Mouse (Mus musculus): Measurements from ENCODE around the gene Lrrn2. TPM values are rescaled to one million over a fixed set of nuclear protein-coding genes. Genes with fewer than 3 reads are reported as not detected.

Lrrn2 gene
- polyA plus RNA-seq, 1 experiment = 0.17 TPM

- no peak overlapping the region for H3K4me2 ChIP-seq (ENCODE audit: low read depth)
- H3K79me2 ChIP-seq (ENCODE audit: control insufficient read depth, insufficient read depth) = no peaks in the 10 kb centered on the region
Observed at GRCm38 (mm10) chr1:132838371-132838770, 41.7 kb upstream of the Lrrn2 start.

GRCm38 (mm10) chr1:132843612-132844011 lies 36.5 kb upstream of the Lrrn2 start:
- no peak overlapping the region for H3K4me3 ChIP-seq
- H3K79me2 ChIP-seq (ENCODE audit: control insufficient read depth, insufficient read depth) = no peaks in the 10 kb centered on the region
- H3K36me3 ChIP-seq (ENCODE audit: control insufficient read depth, insufficient read depth) = no peaks in the 10 kb centered on the region
- no peak overlapping the region for H3K4me2 ChIP-seq (ENCODE audit: low read depth)
- no peak overlapping the region for H3ac ChIP-seq (ENCODE audit: control insufficient read depth, insufficient read length)
- H3K27me3 ChIP-seq (ENCODE audit: control insufficient read depth, insufficient read depth, insufficient read length) = no peaks in the 10 kb centered on the region
- no peak for TF ChIP-seq SRF (IDR thresholded peaks at IDR 0.05; ENCODE audit: control insufficient read depth, insufficient read length, low read depth)
- no peak for TF ChIP-seq TCF12 (IDR thresholded peaks at IDR 0.05; ENCODE audit: insufficient read depth, poor library complexity, severe bottlenecking)
- no peak for TF ChIP-seq E2F4 (IDR thresholded peaks at IDR 0.05; ENCODE audit: insufficient read depth)
- TF ChIP-seq REST (IDR thresholded peaks at IDR 0.05; ENCODE audit: insufficient read depth, insufficient read length) = no peak
- TF ChIP-seq TCF3 (IDR thresholded peaks at IDR 0.05; ENCODE audit: insufficient read length, low read depth) = no peak
- TF ChIP-seq MYOD1 (IDR thresholded peaks at IDR 0.05; ENCODE audit: control insufficient read depth in 1 of 3, insufficient read length in 2 of 3, low read depth in 2 of 3) = no peak
- no peak for TF ChIP-seq MAX (IDR thresholded peaks at IDR 0.05; ENCODE audit: low read depth)
- no peak for TF ChIP-seq MYOG (IDR thresholded peaks at IDR 0.05; ENCODE audit: control insufficient read depth in 1 of 3, insufficient read depth in 1 of 3, insufficient read length in 2 of 3, low read depth in 2 of 3)
- TF ChIP-seq CEBPB (IDR thresholded peaks at IDR 0.05; ENCODE audit: insufficient read depth, poor library complexity, severe bottlenecking) = no peak

More at GRCm38 (mm10) chr1:132838371-132838770, 41.7 kb upstream of the Lrrn2 start:
- no peaks in the 10 kb centered on the region for H3K27me3 ChIP-seq (ENCODE audit: control insufficient read depth, insufficient read depth, insufficient read length)
- H3K4me3 ChIP-seq = no peak overlapping the region
- TF ChIP-seq MYOD1 (IDR thresholded peaks at IDR 0.05; ENCODE audit: control insufficient read depth in 1 of 3, insufficient read length in 2 of 3, low read depth in 2 of 3) (no peak), SRF (IDR thresholded peaks at IDR 0.05; ENCODE audit: control insufficient read depth, insufficient read length, low read depth) (no peak), MYOG (IDR thresholded peaks at IDR 0.05; ENCODE audit: control insufficient read depth in 1 of 3, insufficient read depth in 1 of 3, insufficient read length in 2 of 3, low read depth in 2 of 3) (no peak), E2F4 (IDR thresholded peaks at IDR 0.05; ENCODE audit: insufficient read depth) (no peak), USF1 (IDR thresholded peaks at IDR 0.05; ENCODE audit: low read depth) (no peak), POLR2A (IDR thresholded peaks at IDR 0.05; ENCODE audit: insufficient read length, low read depth) (no peak), REST (IDR thresholded peaks at IDR 0.05; ENCODE audit: insufficient read depth, insufficient read length) (no peak), MAX (IDR thresholded peaks at IDR 0.05; ENCODE audit: low read depth) (no peak), TCF3 (IDR thresholded peaks at IDR 0.05; ENCODE audit: insufficient read length, low read depth) (no peak), POLR2AphosphoS2 (IDR thresholded peaks at IDR 0.05; ENCODE audit: insufficient read length, low read depth) (no peak), TCF12 (IDR thresholded peaks at IDR 0.05; ENCODE audit: insufficient read depth, poor library complexity, severe bottlenecking) (no peak), CEBPB (IDR thresholded peaks at IDR 0.05; ENCODE audit: insufficient read depth, poor library complexity, severe bottlenecking) (no peak)
- H3ac ChIP-seq (ENCODE audit: control insufficient read depth, insufficient read length) = no peak overlapping the region
- no peaks in the 10 kb centered on the region for H3K36me3 ChIP-seq (ENCODE audit: control insufficient read depth, insufficient read depth)

GRCm38 (mm10) chr1:132844088-132844804 lies 35.8 kb upstream of the Lrrn2 start:
- H3K27me3 ChIP-seq (ENCODE audit: control insufficient read depth, insufficient read depth, insufficient read length) = no peaks in the 10 kb centered on the region
- no peak overlapping the region for H3K4me2 ChIP-seq (ENCODE audit: low read depth)
- H3ac ChIP-seq (ENCODE audit: control insufficient read depth, insufficient read length) = no peak overlapping the region
- H3K79me2 ChIP-seq (ENCODE audit: control insufficient read depth, insufficient read depth) = no peaks in the 10 kb centered on the region
- TF ChIP-seq POLR2AphosphoS2 (IDR thresholded peaks at IDR 0.05; ENCODE audit: insufficient read length, low read depth) (no peak), MAX (IDR thresholded peaks at IDR 0.05; ENCODE audit: low read depth) (no peak), USF1 (IDR thresholded peaks at IDR 0.05; ENCODE audit: low read depth) (no peak), POLR2A (IDR thresholded peaks at IDR 0.05; ENCODE audit: insufficient read length, low read depth) (no peak), SRF (IDR thresholded peaks at IDR 0.05; ENCODE audit: control insufficient read depth, insufficient read length, low read depth) (no peak)
- no peaks in the 10 kb centered on the region for H3K36me3 ChIP-seq (ENCODE audit: control insufficient read depth, insufficient read depth)
- no peak overlapping the region for H3K4me3 ChIP-seq

- Histone ChIP-seq H3K79me2 (ENCODE audit: control insufficient read depth, insufficient read depth) (no peaks in the 10 kb centered on the region), H3ac (ENCODE audit: control insufficient read depth, insufficient read length) (no peak overlapping the region), H3K4me2 (ENCODE audit: low read depth) (no peak overlapping the region), H3K4me3 (no peak overlapping the region), H3K36me3 (ENCODE audit: control insufficient read depth, insufficient read depth) (no peaks in the 10 kb centered on the region), H3K27me3 (ENCODE audit: control insufficient read depth, insufficient read depth, insufficient read length) (no peaks in the 10 kb centered on the region)
- TF ChIP-seq TCF12 (IDR thresholded peaks at IDR 0.05; ENCODE audit: insufficient read depth, poor library complexity, severe bottlenecking) (no peak), MYOD1 (IDR thresholded peaks at IDR 0.05; ENCODE audit: control insufficient read depth in 1 of 3, insufficient read length in 2 of 3, low read depth in 2 of 3) (no peak), E2F4 (IDR thresholded peaks at IDR 0.05; ENCODE audit: insufficient read depth) (no peak), MAX (IDR thresholded peaks at IDR 0.05; ENCODE audit: low read depth) (no peak), USF1 (IDR thresholded peaks at IDR 0.05; ENCODE audit: low read depth) (no peak), TCF3 (IDR thresholded peaks at IDR 0.05; ENCODE audit: insufficient read length, low read depth) (no peak), CEBPB (IDR thresholded peaks at IDR 0.05; ENCODE audit: insufficient read depth, poor library complexity, severe bottlenecking) (no peak), POLR2AphosphoS2 (IDR thresholded peaks at IDR 0.05; ENCODE audit: insufficient read length, low read depth) (no peak), SRF (IDR thresholded peaks at IDR 0.05; ENCODE audit: control insufficient read depth, insufficient read length, low read depth) (no peak), MYOG (IDR thresholded peaks at IDR 0.05; ENCODE audit: control insufficient read depth in 1 of 3, insufficient read depth in 1 of 3, insufficient read length in 2 of 3, low read depth in 2 of 3) (no peak), POLR2A (IDR thresholded peaks at IDR 0.05; ENCODE audit: insufficient read length, low read depth) (no peak), REST (IDR thresholded peaks at IDR 0.05; ENCODE audit: insufficient read depth, insufficient read length) (no peak)
Observed at GRCm38 (mm10) chr1:132845766-132846165, 34.3 kb upstream of the Lrrn2 start.

All from myocyte (in vitro differentiated cells).